Comparison of ENCODE assay signal across 8 mouse cellular contexts in the genomic region with DNA sequence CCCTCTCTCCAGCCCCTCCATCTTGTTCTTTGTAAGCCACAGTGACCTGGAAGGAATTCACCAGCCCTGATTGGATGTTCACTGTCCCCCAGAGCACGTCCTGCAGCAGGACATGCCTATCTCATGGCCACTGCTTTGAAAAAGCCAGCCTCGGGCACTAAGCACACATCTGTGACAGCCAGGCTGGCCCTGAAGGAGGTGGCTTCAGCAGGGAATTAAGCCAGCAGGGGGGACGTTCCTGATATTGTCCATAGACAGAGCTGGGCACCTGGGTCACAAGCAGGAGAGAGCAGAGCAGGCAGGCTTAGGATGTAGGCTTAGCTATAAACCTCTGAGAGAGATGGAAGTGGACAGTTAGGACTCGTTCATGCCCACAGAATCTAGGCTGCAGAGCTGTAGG.
A peak's percentile ranks its signal among the peaks of the same experiment; 100 is the strongest.
DNase-seq lines count a peak whose midpoint lies in the region; ATAC-seq and TF ChIP-seq lines count a peak whose summit lies in the region.

No protein-coding gene starts in this region.

- peaks cover 72% of the 10 kb centered on the region for H3K4me1 ChIP-seq in heart, embryonic 13.5 days
- peaks cover 33% of the 10 kb centered on the region for H3K4me1 ChIP-seq in forebrain, postnatal 0 days (ENCODE audit: insufficient read depth)
- H3K4me1 ChIP-seq in midbrain, embryonic 16.5 days (ENCODE audit: control insufficient read depth, insufficient read depth, low read length) = peaks cover 30% of the 10 kb centered on the region

- H3K4me2 ChIP-seq in heart, embryonic 13.5 days = peak overlapping the region; percentile 44
- no peak overlapping the region for H3K4me2 ChIP-seq in forebrain, postnatal 0 days (ENCODE audit: low read depth)
- no peak overlapping the region for H3K4me2 ChIP-seq in midbrain, embryonic 16.5 days (ENCODE audit: low read length)

- no peak for TF ChIP-seq CTCF in forebrain, postnatal 0 days (IDR thresholded peaks at IDR 0.05; ENCODE audit: low read depth)

- H3K27me3 ChIP-seq in heart, embryonic 13.5 days (replicated peaks) = 0 out of 2 replicates have a peak, but pooled peaks cover 10% of the 10 kb centered on the region
- no peaks in the 10 kb centered on the region for H3K27me3 ChIP-seq in forebrain, postnatal 0 days (ENCODE audit: insufficient read depth, low read length)
- H3K27me3 ChIP-seq in midbrain, embryonic 16.5 days (ENCODE audit: control insufficient read depth, insufficient read depth, low read depth, low read length) = no peaks in the 10 kb centered on the region

- no peaks in the 10 kb centered on the region for H3K36me3 ChIP-seq in heart, embryonic 13.5 days
- H3K36me3 ChIP-seq in forebrain, postnatal 0 days (ENCODE audit: insufficient read depth) = no peaks in the 10 kb centered on the region
- no peaks in the 10 kb centered on the region for H3K36me3 ChIP-seq in midbrain, embryonic 16.5 days (ENCODE audit: control insufficient read depth, insufficient read depth, low read length)

- DNase-seq in heart, adult 11 months = no peak
- peak; percentile 63 for DNase-seq in MN1 (ENCODE audit: low spot score)
- no peak for DNase-seq in forebrain, postnatal 0 days
- no peak for DNase-seq in gastrocnemius, postnatal 4 days (ENCODE audit: low spot score in 2 of 2)
- no peak for DNase-seq in embryo, embryonic 10 days (ENCODE audit: low spot score)
- DNase-seq in frontal cortex, postnatal 36 days (ENCODE audit: low spot score in 2 of 2) = no peak

- no peaks in the 10 kb centered on the region for H3K9me3 ChIP-seq in heart, embryonic 13.5 days
- H3K9me3 ChIP-seq in forebrain, postnatal 0 days (ENCODE audit: low read length) = no peaks in the 10 kb centered on the region
- no peaks in the 10 kb centered on the region for H3K9me3 ChIP-seq in midbrain, embryonic 16.5 days (replicated peaks; ENCODE audit: control insufficient read depth, low read length, poor library complexity, severe bottlenecking)

- H3K9ac ChIP-seq in heart, embryonic 13.5 days = peak overlapping the region; percentile 73
- no peak overlapping the region for H3K9ac ChIP-seq in forebrain, postnatal 0 days
- H3K9ac ChIP-seq in midbrain, embryonic 16.5 days (ENCODE audit: low read depth, low read length) = no peak overlapping the region

- 45% methylated on average over 4 of the region's 4 CpGs for WGBS in heart, embryonic 13.5 days
- 21% methylated on average over 4 of the region's 4 CpGs for WGBS in forebrain, postnatal 0 days
- 13% methylated on average over 4 of the region's 4 CpGs for WGBS in midbrain, embryonic 16.5 days

- peak overlapping the region; percentile 98 for H3K27ac ChIP-seq in heart, embryonic 13.5 days (replicated peaks)
- peak overlapping the region; percentile 70 for H3K27ac ChIP-seq in forebrain, postnatal 0 days (ENCODE audit: low read depth, low read length)
- peak overlapping the region; percentile 73 for H3K27ac ChIP-seq in midbrain, embryonic 16.5 days (ENCODE audit: low read length)

- H3K4me3 ChIP-seq in heart, embryonic 13.5 days = no peak overlapping the region
- H3K4me3 ChIP-seq in forebrain, postnatal 0 days (ENCODE audit: low read depth, low read length) = no peak overlapping the region
- H3K4me3 ChIP-seq in midbrain, embryonic 16.5 days (ENCODE audit: low read depth, low read length) = no peak overlapping the region

- ATAC-seq in heart, embryonic 13.5 days (ENCODE audit: extremely low read depth, insufficient number of reproducible peaks, low FRiP score, low TSS enrichment) = no peak
- ATAC-seq in forebrain, postnatal 0 days = no peak; the same call in 1 of the 2 replicates
- ATAC-seq in midbrain, embryonic 16.5 days = no peak; the same call in 1 of the 2 replicates
